Mouse (Mus musculus): ENCODE data around the gene Hspb1.

DNA sequence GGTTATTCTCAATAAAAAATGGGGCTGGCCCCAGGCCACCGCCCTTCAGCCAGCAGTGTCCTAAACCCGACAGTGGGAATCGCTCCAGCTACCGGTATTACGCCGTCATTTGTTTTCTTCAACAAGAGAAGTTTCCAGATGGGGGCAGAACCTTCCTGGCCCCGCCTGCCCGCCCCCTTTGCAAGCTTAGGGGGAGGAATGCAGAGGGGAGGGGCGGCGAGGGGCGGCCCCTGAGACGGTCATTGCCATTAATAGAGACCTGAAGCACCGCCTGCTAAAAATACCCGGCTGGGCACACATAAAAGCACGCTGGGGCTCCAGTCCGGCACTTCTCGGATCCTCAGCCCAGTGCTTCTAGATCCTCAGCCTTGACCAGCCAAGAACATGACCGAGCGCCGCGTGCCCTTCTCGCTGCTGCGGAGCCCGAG is at the start of gene Hspb1:
- TF ChIP-seq CTCF (IDR thresholded peaks at IDR 0.05; ENCODE audit: low read depth) (no peak), EP300 (IDR thresholded peaks at IDR 0.05; ENCODE audit: low read depth) (no peak)

All from liver, embryonic 14.5 days (tissue).